14 mouse cellular contexts compared by ENCODE assay signal in the genomic region with DNA sequence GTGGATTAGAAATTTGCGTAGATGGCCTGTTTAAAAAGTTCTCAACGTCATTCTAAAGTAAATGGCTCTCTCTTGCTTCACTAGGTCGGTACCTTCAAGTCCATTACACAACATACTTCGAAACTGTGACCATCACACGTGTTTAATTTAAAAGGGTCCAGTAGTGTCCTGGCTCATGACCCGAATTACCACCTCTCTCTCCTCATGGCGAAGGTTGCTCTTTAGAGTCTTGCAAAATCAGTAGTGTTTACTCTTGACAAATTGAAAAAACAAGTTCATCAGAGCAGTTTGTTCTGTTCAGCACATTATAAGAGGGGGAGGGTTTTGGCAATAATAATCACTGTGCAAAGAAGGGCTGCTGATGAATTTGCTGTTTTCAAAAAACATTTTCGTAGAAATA.
"Had no signal": no experiment of that assay in that cellular context is flagged by ENCODE, and none has a peak within 500 bp of the region (broad histone marks: within the 10 kb centered on the region; RNA-seq: fewer than 3 reads in every experiment).

No protein-coding gene starts in this region.

- H3K9ac ChIP-seq: hindbrain, embryonic 15.5 days; kidney, embryonic 15.5 days; limb, embryonic 13.5 days; lung, embryonic 14.5 days; midbrain, embryonic 12.5 days; neural tube, embryonic 13.5 days; stomach, embryonic 15.5 days had no signal

- H3K4me2 ChIP-seq: hindbrain, embryonic 15.5 days; kidney, embryonic 15.5 days; limb, embryonic 13.5 days; lung, embryonic 14.5 days; midbrain, embryonic 12.5 days; neural tube, embryonic 13.5 days; stomach, embryonic 15.5 days had no signal

- H3K9me3 ChIP-seq: hindbrain, embryonic 15.5 days; kidney, embryonic 15.5 days; limb, embryonic 13.5 days; midbrain, embryonic 12.5 days; neural tube, embryonic 13.5 days; stomach, embryonic 15.5 days had no signal

- H3K36me3 ChIP-seq: hindbrain, embryonic 15.5 days; kidney, embryonic 15.5 days; limb, embryonic 13.5 days; midbrain, embryonic 12.5 days; neural tube, embryonic 13.5 days; stomach, embryonic 15.5 days had no signal

- H3K4me1 ChIP-seq: hindbrain, embryonic 15.5 days; kidney, embryonic 15.5 days; limb, embryonic 13.5 days; midbrain, embryonic 12.5 days; neural tube, embryonic 13.5 days; stomach, embryonic 15.5 days had no signal

- H3K4me3 ChIP-seq: hindbrain, embryonic 15.5 days; kidney, embryonic 15.5 days; limb, embryonic 13.5 days; midbrain, embryonic 12.5 days; neural tube, embryonic 13.5 days; stomach, embryonic 15.5 days had no signal

- ATAC-seq: midbrain, embryonic 16.5 days had no signal

- H3K27me3 ChIP-seq: hindbrain, embryonic 15.5 days; kidney, embryonic 15.5 days; limb, embryonic 13.5 days; midbrain, embryonic 12.5 days; neural tube, embryonic 13.5 days; stomach, embryonic 15.5 days had no signal

- H3K27ac ChIP-seq: hindbrain, embryonic 15.5 days; kidney, embryonic 15.5 days; limb, embryonic 13.5 days; midbrain, embryonic 12.5 days; neural tube, embryonic 13.5 days; stomach, embryonic 15.5 days had no signal

- DNase-seq: kidney, adult 18-20 months; kidney, postnatal 14 days; left cerebral cortex, postnatal 4 days; lung, embryonic 14.5 days; retina, postnatal 1 day; right cerebral cortex, postnatal 4 days; thymus, postnatal 36 days had no signal
